ENCODE assay signal across 15 mouse cellular contexts in genomic region chr4:32485848-32486247, GRCm38 (mm10).
DNase-seq lines count a peak whose midpoint lies in the region; ATAC-seq lines count a peak whose summit lies in the region.
"Had no signal": no experiment of that assay in that cellular context is flagged by ENCODE, and none has a peak within 500 bp of the region (broad histone marks: within the 10 kb centered on the region; RNA-seq: fewer than 3 reads in every experiment).

No protein-coding gene starts in this region.

- H3K36me3 ChIP-seq in intestine, embryonic 15.5 days, result no peaks in the 10 kb centered on the region
- no peaks in the 10 kb centered on the region for H3K36me3 ChIP-seq in intestine, embryonic 16.5 days (ENCODE audit: control insufficient read depth, insufficient read depth, low read length)
- no peaks in the 10 kb centered on the region for H3K36me3 ChIP-seq in forebrain, embryonic 16.5 days (ENCODE audit: control insufficient read depth, insufficient read depth)
- H3K36me3 ChIP-seq: embryonic facial prominence, embryonic 13.5 days; kidney, embryonic 15.5 days had no signal

- DNase-seq in heart, adult 11 months, result peak; percentile 63
- no peak for DNase-seq in heart, postnatal 14 days
- peak; percentile 29 for DNase-seq in A20 (ENCODE audit: low read depth, low spot score)
- DNase-seq in thymus, postnatal 4 days, result no peak
- DNase-seq: cerebellum, adult 8-10 months; left cerebral cortex, postnatal 4 days; liver, postnatal 0 days; thymus, adult 2 months had no signal

- peaks cover 16% of the 10 kb centered on the region for H3K4me1 ChIP-seq in intestine, embryonic 15.5 days (replicated peaks)
- peaks cover 10% of the 10 kb centered on the region for H3K4me1 ChIP-seq in intestine, embryonic 16.5 days (ENCODE audit: control insufficient read depth, insufficient read depth, low read length)
- peaks cover 46% of the 10 kb centered on the region for H3K4me1 ChIP-seq in forebrain, embryonic 16.5 days (replicated peaks; ENCODE audit: control insufficient read depth, insufficient read depth, low read length)

- H3K4me3 ChIP-seq in intestine, embryonic 15.5 days (replicated peaks), result no peak overlapping the region
- H3K4me3 ChIP-seq in intestine, embryonic 16.5 days (ENCODE audit: low read length), result no peak overlapping the region
- H3K4me3 ChIP-seq in forebrain, embryonic 16.5 days (replicated peaks; ENCODE audit: low read length), result no peak overlapping the region
- H3K4me3 ChIP-seq: embryonic facial prominence, embryonic 13.5 days; kidney, embryonic 15.5 days had no signal

- ATAC-seq in intestine, embryonic 15.5 days, result no peak
- no peak for ATAC-seq in intestine, embryonic 16.5 days
- ATAC-seq in forebrain, embryonic 16.5 days, result no peak
- no peak for ATAC-seq in cerebellum, adult (ENCODE audit: insufficient number of reproducible peaks, low FRiP score, low TSS enrichment)
- ATAC-seq: activated CD4-positive, CD25-positive, alpha-beta regulatory T cell, adult 4 months; liver, postnatal 0 days had no signal

- H3K27me3 ChIP-seq in intestine, embryonic 15.5 days (replicated peaks), result no peaks in the 10 kb centered on the region
- H3K27me3 ChIP-seq in intestine, embryonic 16.5 days (replicated peaks; ENCODE audit: control insufficient read depth, insufficient read depth, low read length), result no peaks in the 10 kb centered on the region
- no peaks in the 10 kb centered on the region for H3K27me3 ChIP-seq in forebrain, embryonic 16.5 days (replicated peaks; ENCODE audit: control insufficient read depth, insufficient read depth, low read length)
- H3K27me3 ChIP-seq: embryonic facial prominence, embryonic 13.5 days; kidney, embryonic 15.5 days had no signal

- WGBS in intestine, embryonic 15.5 days, result 27% methylated on average over 5 of the region's 5 CpGs
- 24% methylated on average over 5 of the region's 5 CpGs for WGBS in intestine, embryonic 16.5 days
- 21% methylated on average over 5 of the region's 5 CpGs for WGBS in forebrain, embryonic 16.5 days

- intact Hi-C loops in heart, postnatal 14 days (cut with DNase I), result no loop called here

- H3K27ac ChIP-seq in intestine, embryonic 15.5 days, result 0 out of 2 replicates have a peak overlapping the region, but pooled peaks have one; percentile 6
- H3K27ac ChIP-seq in intestine, embryonic 16.5 days (ENCODE audit: low read length), result no peak overlapping the region
- peak overlapping the region; percentile 43 for H3K27ac ChIP-seq in forebrain, embryonic 16.5 days (ENCODE audit: low read length)
- H3K27ac ChIP-seq: embryonic facial prominence, embryonic 13.5 days; kidney, embryonic 15.5 days had no signal

- no peaks in the 10 kb centered on the region for H3K9me3 ChIP-seq in intestine, embryonic 15.5 days
- no peaks in the 10 kb centered on the region for H3K9me3 ChIP-seq in intestine, embryonic 16.5 days (ENCODE audit: control insufficient read depth, low read length)
- no peaks in the 10 kb centered on the region for H3K9me3 ChIP-seq in forebrain, embryonic 16.5 days (ENCODE audit: control insufficient read depth, low read length)
- H3K9me3 ChIP-seq: embryonic facial prominence, embryonic 13.5 days; kidney, embryonic 15.5 days had no signal

- H3K4me2 ChIP-seq in intestine, embryonic 15.5 days (replicated peaks), result no peak overlapping the region
- H3K4me2 ChIP-seq in intestine, embryonic 16.5 days (ENCODE audit: low read depth, low read length), result no peak overlapping the region
- no peak overlapping the region for H3K4me2 ChIP-seq in forebrain, embryonic 16.5 days (ENCODE audit: low read length)
- H3K4me2 ChIP-seq: kidney, embryonic 15.5 days had no signal

- H3K9ac ChIP-seq in intestine, embryonic 15.5 days, result no peak overlapping the region
- no peak overlapping the region for H3K9ac ChIP-seq in intestine, embryonic 16.5 days (ENCODE audit: low read depth, low read length)
- no peak overlapping the region for H3K9ac ChIP-seq in forebrain, embryonic 16.5 days (replicated peaks; ENCODE audit: low read depth, low read length)
- H3K9ac ChIP-seq: embryonic facial prominence, embryonic 13.5 days; kidney, embryonic 15.5 days; liver, postnatal 0 days had no signal

Comparison
In these comparisons a context has a peak if more than half of its experiments do, and no peak if none do; other contexts are left out.
1. DNase-seq: peak in heart, adult 11 months (single experiment) and A20 (single experiment); none in heart, postnatal 14 days (0 of 2) and thymus, postnatal 4 days (single experiment).